16 mouse cellular contexts compared by ENCODE assay signal in the genomic region with DNA sequence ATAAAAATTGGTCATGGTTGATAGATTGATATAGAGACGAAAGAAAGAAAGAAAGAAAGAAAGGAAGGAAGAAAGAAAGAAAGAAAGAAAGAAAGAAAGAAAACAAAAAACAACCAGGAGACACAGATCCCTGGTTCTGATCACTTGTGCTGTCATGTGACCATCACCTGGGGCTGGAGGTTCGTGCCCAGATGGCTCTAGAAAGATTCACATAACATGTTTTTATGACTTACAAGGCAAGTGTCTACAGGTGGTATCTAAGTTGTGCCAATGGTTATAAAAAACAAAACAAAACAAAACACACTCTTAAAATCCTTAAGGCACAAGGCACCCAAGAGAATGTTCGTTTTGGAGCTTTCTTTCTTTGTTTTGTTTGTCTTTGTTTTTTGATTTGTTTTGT.
"Had no signal": no experiment of that assay in that cellular context is flagged by ENCODE, and none has a peak within 500 bp of the region (broad histone marks: within the 10 kb centered on the region; RNA-seq: fewer than 3 reads in every experiment).

No protein-coding gene starts in this region.

- H3K9me3 ChIP-seq: neural tube, embryonic 13.5 days; neural tube, embryonic 15.5 days; stomach, embryonic 15.5 days had no signal

- H3K4me1 ChIP-seq: neural tube, embryonic 13.5 days; neural tube, embryonic 15.5 days; stomach, embryonic 15.5 days had no signal

- H3K36me3 ChIP-seq: neural tube, embryonic 13.5 days; neural tube, embryonic 15.5 days; stomach, embryonic 15.5 days had no signal

- H3K4me3 ChIP-seq: neural tube, embryonic 13.5 days; neural tube, embryonic 15.5 days; stomach, embryonic 15.5 days had no signal

- H3K4me2 ChIP-seq: neural tube, embryonic 13.5 days; neural tube, embryonic 15.5 days; stomach, embryonic 15.5 days had no signal

- H3K27ac ChIP-seq: neural tube, embryonic 13.5 days; neural tube, embryonic 15.5 days; stomach, embryonic 15.5 days; stomach, postnatal 0 days had no signal

- H3K9ac ChIP-seq: neural tube, embryonic 13.5 days; neural tube, embryonic 15.5 days; stomach, embryonic 15.5 days had no signal

- DNase-seq: retina, postnatal 1 day; right cerebral cortex, adult 18-20 months; right cerebral cortex, postnatal 14 days; right cerebral cortex, postnatal 25 days; right cerebral cortex, postnatal 4 days; spleen, adult 18-20 months; thymus, adult 18-20 months; thymus, adult 2 months; thymus, postnatal 14 days; thymus, postnatal 25 days; thymus, postnatal 36 days; thymus, postnatal 4 days had no signal

- H3K27me3 ChIP-seq: neural tube, embryonic 13.5 days; neural tube, embryonic 15.5 days; stomach, embryonic 15.5 days had no signal
